Mouse (Mus musculus) liver, adult 2 months (tissue): ENCODE results near the gene Idh3b. TPM values are rescaled to one million over a fixed set of nuclear protein-coding genes. Genes with fewer than 3 reads are reported as not detected.
A peak's percentile ranks its signal among the peaks of the same experiment; 100 is the strongest.

Experiments used
- DNase-seq: peaks from one replicate; pipeline ENCODE4 v3.0.0-alpha.2; 2011; ENCODE audit warnings: low read depth, low spot score; ENCODE audit errors: extremely low read depth
- H3K27ac ChIP-seq: fragments of 200-500 bp; replicated peaks from 2 replicates; pipeline ENCODE4 v1.5.1; 2012; ENCODE audit warnings: low read depth, mild to moderate bottlenecking, control low read depth, inconsistent platforms, low read length; ENCODE audit not compliant: insufficient read depth
- H3K27me3 ChIP-seq: fragments of 200-500 bp; 2 replicates; pipeline ENCODE4 v1.6.1; 2012; ENCODE audit warnings: mild to moderate bottlenecking, moderate library complexity, low read length, inconsistent platforms; ENCODE audit not compliant: control insufficient read depth, insufficient read depth
- H3K36me3 ChIP-seq: fragments of 200-500 bp; 2 replicates; pipeline ENCODE4 v1.6.1; 2012; ENCODE audit warnings: low read length, inconsistent platforms; ENCODE audit not compliant: control insufficient read depth, insufficient read depth
- H3K4me1 ChIP-seq: fragments of 200-500 bp; 2 replicates; pipeline ENCODE4 v1.6.1; 2011; ENCODE audit warnings: low read length; ENCODE audit not compliant: control insufficient read depth, insufficient read depth
- H3K4me3 ChIP-seq: fragments of 200-500 bp; 2 replicates; pipeline ENCODE4 v1.5.1; 2011; ENCODE audit warnings: low read depth, mild to moderate bottlenecking, control low read depth, low read length, moderate library complexity; ENCODE audit not compliant: insufficient read depth
- H3K79me2 ChIP-seq: fragments of 200-500 bp; 2 replicates; pipeline ENCODE4 v1.6.1; 2012; ENCODE audit warnings: inconsistent platforms, mild to moderate bottlenecking, low read length, moderate library complexity; ENCODE audit not compliant: control insufficient read depth, insufficient read depth
- H3K9ac ChIP-seq: fragments of 200-500 bp; 2 replicates; pipeline ENCODE4 v1.6.1; 2012; ENCODE audit warnings: low read depth, mild to moderate bottlenecking, control low read depth, inconsistent platforms, low read length
- CTCF ChIP-seq: fragments of 200-500 bp; IDR thresholded peaks from 2 replicates; pipeline ENCODE4 v1.5.1; 2011; ENCODE audit warnings: low read depth, low read length, control low read depth
- POLR2A ChIP-seq: fragments of 200-500 bp; IDR thresholded peaks from 2 replicates; pipeline ENCODE4 v1.6.1; 2011; ENCODE audit warnings: low read length, control low read depth; ENCODE audit not compliant: insufficient read depth; ENCODE audit errors: extremely low read depth
- WGBS: fragments of 180-500 bp; shearing (Covaris S2); methylation state at CpG from one replicate; pipeline ENCODE4 v1.1.7; 2018; 5-methylcytosine and 5-hydroxymethylcytosine counted together
- polyA plus RNA-seq: library from polyadenylated mRNA; depleted of rRNA; stranded (reverse); fragments of >200 nt; gene quantifications from 2 replicates; pipeline ENCODE4 v1.2.3, GENCODE M21; 2012
- total RNA-seq: library from RNA; depleted of rRNA; stranded (reverse); fragments of >200 nt; gene quantifications from 2 replicates; pipeline ENCODE4 v1.2.3, GENCODE M21; 2014

Gene Idh3b
- total and polyA plus RNA-seq, 2 experiments: 257 to 295 TPM

GRCm38 (mm10) chr2:130275649-130276048, 8.7 kb downstream of the Idh3b start:
- TF ChIP-seq CTCF: peak; percentile 70
- no peak for TF ChIP-seq POLR2A
- Histone ChIP-seq H3K9ac (no peak overlapping the region), H3K36me3 (peaks cover 27% of the 10 kb centered on the region), H3K4me1 (peaks cover 4% of the 10 kb centered on the region; the same call in 1 of the 2 replicates), H3K79me2 (peaks cover 6% of the 10 kb centered on the region; the same call in 1 of the 2 replicates), H3K4me3 (no peak overlapping the region), H3K27ac (no peak overlapping the region), H3K27me3 (no peaks in the 10 kb centered on the region)
- no peak for DNase-seq
- 64% methylated on average over 6 of the region's 6 CpGs for whole genome bisulfite sequencing

DNA sequence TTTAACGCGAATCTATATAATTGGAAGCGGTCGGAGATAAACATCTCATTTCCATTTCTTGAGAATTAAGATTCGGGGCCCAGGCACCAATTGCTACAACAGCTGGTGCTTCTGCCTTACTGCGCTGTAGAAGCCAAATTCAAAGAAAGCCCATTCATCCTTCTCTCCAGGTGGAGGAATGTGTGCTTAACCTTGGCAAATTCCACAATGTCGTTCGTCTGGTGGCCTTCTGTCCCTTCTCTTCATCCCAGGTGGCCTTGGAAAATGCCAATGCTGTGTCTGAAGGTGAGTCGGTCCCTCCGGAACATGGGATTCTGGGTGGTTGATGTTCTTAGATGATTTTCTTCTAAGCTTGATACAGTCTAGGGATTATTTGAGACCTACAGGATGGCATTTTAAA, 9.5 kb downstream of the Idh3b start:
- peak overlapping the region; percentile 86 for H3K9ac ChIP-seq
- peaks cover 22% of the 10 kb centered on the region for H3K36me3 ChIP-seq
- 7% methylated on average over 10 of the region's 10 CpGs for WGBS
- peaks cover 6% of the 10 kb centered on the region; the same call in 1 of the 2 replicates for H3K79me2 ChIP-seq
- peaks cover 4% of the 10 kb centered on the region; the same call in 1 of the 2 replicates for H3K4me1 ChIP-seq
- peak overlapping the region; percentile 89 for H3K4me3 ChIP-seq
- no peak overlapping the region for H3K27ac ChIP-seq
- H3K27me3 ChIP-seq: no peaks in the 10 kb centered on the region
- DNase-seq: no peak
- TF ChIP-seq CTCF (no peak), POLR2A (no peak)

DNA sequence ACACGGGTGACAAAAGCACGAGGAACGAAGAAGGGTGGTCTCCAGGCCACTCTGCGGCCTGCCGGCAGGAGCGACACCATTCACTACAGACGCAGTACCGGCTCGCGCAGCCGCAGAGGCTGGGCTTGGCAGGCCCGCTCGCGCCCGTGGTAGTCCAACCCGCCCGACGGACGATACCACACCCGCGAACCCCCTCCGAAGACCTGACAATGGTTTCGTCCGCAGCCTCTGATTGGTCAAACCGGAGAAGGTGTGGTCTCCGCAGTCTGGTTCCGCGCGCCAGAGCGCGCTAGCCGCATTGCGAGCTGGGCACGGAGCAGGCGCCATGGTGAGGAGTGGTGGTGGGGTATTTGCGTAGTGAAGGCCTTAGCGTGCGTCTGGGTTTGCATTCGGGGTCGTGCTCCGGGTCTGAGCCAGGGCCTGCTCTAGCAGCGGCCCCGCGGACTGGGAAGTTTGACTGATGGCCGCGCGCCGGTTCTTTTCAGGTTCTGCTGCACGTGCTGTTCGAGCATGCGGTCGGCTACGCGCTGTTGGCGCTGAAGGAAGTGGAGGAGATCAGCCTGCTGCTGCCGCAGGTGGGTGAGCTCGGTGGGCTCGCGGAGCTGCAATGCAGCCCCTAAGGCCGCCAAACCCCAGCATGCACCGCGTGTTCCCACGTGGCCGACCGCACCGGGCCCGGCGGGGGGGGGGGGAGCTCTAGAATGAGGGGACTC, 10.0 kb downstream of the Idh3b start, which contains the start of gene Nop56:
Gene Nop56 (plus strand): TSS at position 282 of the 713 bp plus-strand sequence.
- peaks cover 18% of the 10 kb centered on the region for H3K36me3 ChIP-seq
- WGBS: under 1% methylated on average over 68 of the region's 68 CpGs
- H3K4me1 ChIP-seq: peaks cover 4% of the 10 kb centered on the region; the same call in 1 of the 2 replicates
- peak within 1 kb of the TSS; percentile 89 for H3K4me3 ChIP-seq
- DNase-seq: peak; percentile 93
- no peaks in the 10 kb centered on the region for H3K27me3 ChIP-seq
- TF ChIP-seq CTCF (no peak; the same call in 1 of the 2 replicates), POLR2A (peak; percentile 98)
- peaks cover 6% of the 10 kb centered on the region; the same call in 1 of the 2 replicates for H3K79me2 ChIP-seq
- H3K27ac ChIP-seq: peak within 1 kb of the TSS; percentile 42
- H3K9ac ChIP-seq: peak within 1 kb of the TSS; percentile 86

- no peak for TF ChIP-seq CTCF
- TF ChIP-seq POLR2A: no peak
- H3K9ac ChIP-seq: peak overlapping the region; percentile 83
- under 1% methylated on average over 14 of the region's 14 CpGs for WGBS
Observed at GRCm38 (mm10) chr2:130273732-130274131, 10.6 kb downstream of the Idh3b start.

GRCm38 (mm10) chr2:130268074-130268473, 16.3 kb downstream of the Idh3b start:
- no peak for DNase-seq
- Histone ChIP-seq H3K4me3 (no peak overlapping the region), H3K4me1 (no peaks in the 10 kb centered on the region), H3K27ac (no peak overlapping the region), H3K27me3 (no peaks in the 10 kb centered on the region), H3K9ac (no peak overlapping the region), H3K36me3 (no peaks in the 10 kb centered on the region), H3K79me2 (no peaks in the 10 kb centered on the region)
- no peak for TF ChIP-seq CTCF
- 72% methylated on average over 7 of the region's 7 CpGs for WGBS

More at GRCm38 (mm10) chr2:130273732-130274131, 10.6 kb downstream of the Idh3b start:
- peaks cover 6% of the 10 kb centered on the region; the same call in 1 of the 2 replicates for H3K79me2 ChIP-seq
- H3K36me3 ChIP-seq: peaks cover 17% of the 10 kb centered on the region
- H3K4me1 ChIP-seq: peaks cover 4% of the 10 kb centered on the region; the same call in 1 of the 2 replicates
- peak overlapping the region; percentile 42 for H3K27ac ChIP-seq
- peak; percentile 53 for DNase-seq
- H3K27me3 ChIP-seq: no peaks in the 10 kb centered on the region
- peak overlapping the region; percentile 84 for H3K4me3 ChIP-seq

DNA sequence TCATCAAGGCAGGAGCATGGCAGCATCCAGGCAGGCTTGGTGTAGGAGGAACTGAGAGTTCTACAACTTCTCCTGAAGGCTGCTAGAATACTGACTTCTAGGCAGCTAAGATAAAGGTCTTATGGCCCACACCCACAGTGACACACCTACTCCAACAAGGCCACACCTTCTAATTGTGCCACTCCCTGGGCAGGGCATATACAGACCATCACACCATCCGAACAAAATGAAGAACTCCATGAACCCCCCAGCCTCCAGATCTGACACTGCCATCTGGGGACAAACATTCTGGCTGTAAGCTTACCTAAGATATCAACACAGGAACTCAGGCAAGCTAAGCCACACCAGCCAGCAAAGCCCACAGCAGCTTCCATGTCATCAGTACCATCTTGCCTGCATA, 18.8 kb downstream of the Idh3b start:
- H3K79me2 ChIP-seq: no peaks in the 10 kb centered on the region
- H3K9ac ChIP-seq: no peak overlapping the region
- TF ChIP-seq POLR2A (no peak), CTCF (no peak)
- H3K4me1 ChIP-seq: no peaks in the 10 kb centered on the region
- no peaks in the 10 kb centered on the region for H3K36me3 ChIP-seq
- 90% methylated on average over 1 of the region's 1 CpGs for WGBS
- H3K4me3 ChIP-seq: no peak overlapping the region
- H3K27ac ChIP-seq: no peak overlapping the region
- H3K27me3 ChIP-seq: no peaks in the 10 kb centered on the region
- DNase-seq: no peak
